Mouse (Mus musculus): ENCODE measurements at regions not wholly inside any gene's neighbourhood (a gene's known extent, or its start where the extent isn't known, plus 50 kb on each side); places are given as distances from the start of the nearest gene placed in this dataset.

DNA sequence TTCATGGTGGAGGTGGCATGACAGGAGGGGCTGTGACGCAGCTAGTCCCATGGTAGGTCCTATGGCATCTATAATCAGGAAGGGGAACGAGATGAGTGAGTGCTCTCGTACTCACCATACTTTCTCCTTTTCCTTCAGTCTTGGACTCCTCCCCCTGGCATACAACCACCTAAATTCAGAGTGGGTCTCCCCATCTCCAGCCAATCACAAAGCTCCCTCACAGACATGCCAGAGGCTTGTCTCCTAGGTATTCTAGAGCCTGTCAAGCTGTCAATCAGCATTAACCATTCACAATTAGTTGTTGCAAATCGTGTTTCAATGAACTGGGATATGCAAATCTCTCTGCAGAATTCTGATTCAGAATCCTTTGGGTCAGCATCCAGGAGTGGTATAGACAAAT is 206.7 kb downstream of the Hlx start:
- H3K36me3 ChIP-seq (ENCODE audit: insufficient read depth, low read length): no peaks in the 10 kb centered on the region
- no peaks in the 10 kb centered on the region for H3K4me1 ChIP-seq (replicated peaks; ENCODE audit: low read depth, low read length)
- H3K4me3 ChIP-seq (replicated peaks; ENCODE audit: low read length): no peak overlapping the region
- TF ChIP-seq NANOG (IDR thresholded peaks at IDR 0.05; ENCODE audit: borderline replicate concordance, low read length) (no peak), POU5F1 (IDR thresholded peaks at IDR 0.05; ENCODE audit: borderline replicate concordance, low read length) (no peak), CTCF (conservative IDR thresholded peaks at IDR 0.05; ENCODE audit: low read length) (no peak)
- H3K9me3 ChIP-seq (ENCODE audit: low read length): no peaks in the 10 kb centered on the region
- H3K27me3 ChIP-seq (ENCODE audit: insufficient read depth, low read length): no peaks in the 10 kb centered on the region

DNA sequence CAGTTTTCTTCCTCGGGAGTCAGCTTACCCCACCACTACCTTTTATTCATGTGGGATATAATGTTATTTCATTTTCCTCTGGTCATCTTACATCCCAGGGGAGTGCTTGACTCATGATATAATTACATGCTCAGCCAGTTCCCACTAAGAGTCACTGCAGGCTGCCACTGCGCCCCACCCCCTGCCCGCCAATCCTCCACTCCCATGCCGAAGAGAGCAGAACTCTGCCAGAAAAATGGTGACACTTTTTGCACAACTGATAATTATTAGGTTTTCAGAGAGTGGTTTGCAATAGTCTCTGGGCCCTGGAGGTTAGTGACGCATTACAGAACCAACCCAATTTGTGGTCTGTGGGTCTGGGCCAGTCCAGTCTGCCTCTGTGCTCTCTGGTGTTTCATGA is 212.9 kb downstream of the Hlx start:
- H3K36me3 ChIP-seq (ENCODE audit: insufficient read depth, low read length): no peaks in the 10 kb centered on the region
- H3K4me1 ChIP-seq (replicated peaks; ENCODE audit: low read depth, low read length): no peaks in the 10 kb centered on the region
- TF ChIP-seq POU5F1 (IDR thresholded peaks at IDR 0.05; ENCODE audit: borderline replicate concordance, low read length): no peak
- TF ChIP-seq CTCF (conservative IDR thresholded peaks at IDR 0.05; ENCODE audit: low read length): no peak
- no peak for TF ChIP-seq NANOG (IDR thresholded peaks at IDR 0.05; ENCODE audit: borderline replicate concordance, low read length)
- H3K4me3 ChIP-seq (replicated peaks; ENCODE audit: low read length): no peak overlapping the region
- H3K27me3 ChIP-seq (ENCODE audit: insufficient read depth, low read length): no peaks in the 10 kb centered on the region
- no peaks in the 10 kb centered on the region for H3K9me3 ChIP-seq (ENCODE audit: low read length)

DNA sequence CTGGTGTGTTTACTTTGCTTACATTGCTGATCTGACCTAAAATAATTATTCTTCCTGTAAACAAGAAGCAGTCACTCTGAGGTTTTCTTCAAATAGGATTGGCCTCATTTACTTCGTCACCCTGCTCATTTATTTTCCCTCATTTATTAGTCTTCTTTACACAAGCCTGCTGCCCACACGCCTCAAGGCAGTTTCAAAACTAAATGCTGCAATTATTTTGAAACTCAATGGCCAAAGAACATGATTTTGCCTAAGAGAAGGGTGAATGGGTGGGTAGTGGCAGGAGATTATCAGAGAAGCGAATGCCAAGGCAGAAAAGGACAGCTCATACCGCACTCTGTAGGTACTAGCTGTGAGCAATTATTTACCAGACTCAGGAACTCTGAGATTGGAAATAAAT is 227.8 kb downstream of the Hlx start:
- Histone ChIP-seq H3K4me3 (replicated peaks; ENCODE audit: low read length) (no peak overlapping the region), H3K27me3 (ENCODE audit: insufficient read depth, low read length) (no peaks in the 10 kb centered on the region), H3K4me1 (replicated peaks; ENCODE audit: low read depth, low read length) (no peaks in the 10 kb centered on the region), H3K9me3 (ENCODE audit: low read length) (peaks cover 2% of the 10 kb centered on the region; the same call in 1 of the 2 replicates), H3K36me3 (ENCODE audit: insufficient read depth, low read length) (no peaks in the 10 kb centered on the region)
- no peak for TF ChIP-seq CTCF (conservative IDR thresholded peaks at IDR 0.05; ENCODE audit: low read length)
- no peak for TF ChIP-seq POU5F1 (IDR thresholded peaks at IDR 0.05; ENCODE audit: borderline replicate concordance, low read length)
- no peak for TF ChIP-seq NANOG (IDR thresholded peaks at IDR 0.05; ENCODE audit: borderline replicate concordance, low read length)

DNA sequence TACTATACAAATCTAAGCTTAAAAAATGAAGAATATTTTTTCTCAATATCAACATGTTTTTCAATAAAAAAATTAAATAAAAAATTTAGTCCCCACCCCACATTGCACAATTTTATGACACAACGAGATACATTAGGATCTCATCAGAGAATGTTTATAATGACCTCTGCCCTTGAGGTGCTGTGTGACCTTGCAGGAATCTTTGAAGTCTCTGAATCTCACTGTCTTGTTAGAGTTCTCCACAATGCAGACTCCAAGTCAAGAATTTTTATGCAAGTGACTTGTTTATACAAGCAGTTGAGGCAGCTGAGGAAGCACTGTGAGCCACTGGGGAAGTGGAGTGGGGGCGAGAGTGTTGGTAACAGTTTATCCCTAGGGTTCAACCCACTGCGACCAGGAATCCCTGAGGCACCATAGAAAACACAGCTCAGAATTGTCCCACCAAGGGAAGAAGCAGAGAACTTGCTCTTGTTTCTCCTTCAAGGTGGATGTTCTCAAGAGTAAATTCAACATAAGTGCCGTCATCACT is 228.5 kb downstream of the Hlx start:
- Histone ChIP-seq H3K4me3 (replicated peaks; ENCODE audit: low read length) (no peak overlapping the region), H3K9me3 (ENCODE audit: low read length) (peaks cover 2% of the 10 kb centered on the region; the same call in 1 of the 2 replicates), H3K27me3 (ENCODE audit: insufficient read depth, low read length) (no peaks in the 10 kb centered on the region), H3K4me1 (replicated peaks; ENCODE audit: low read depth, low read length) (no peaks in the 10 kb centered on the region), H3K36me3 (ENCODE audit: insufficient read depth, low read length) (no peaks in the 10 kb centered on the region)
- TF ChIP-seq CTCF (conservative IDR thresholded peaks at IDR 0.05; ENCODE audit: low read length): no peak
- TF ChIP-seq POU5F1 (IDR thresholded peaks at IDR 0.05; ENCODE audit: borderline replicate concordance, low read length): no peak
- TF ChIP-seq NANOG (IDR thresholded peaks at IDR 0.05; ENCODE audit: borderline replicate concordance, low read length): no peak

DNA sequence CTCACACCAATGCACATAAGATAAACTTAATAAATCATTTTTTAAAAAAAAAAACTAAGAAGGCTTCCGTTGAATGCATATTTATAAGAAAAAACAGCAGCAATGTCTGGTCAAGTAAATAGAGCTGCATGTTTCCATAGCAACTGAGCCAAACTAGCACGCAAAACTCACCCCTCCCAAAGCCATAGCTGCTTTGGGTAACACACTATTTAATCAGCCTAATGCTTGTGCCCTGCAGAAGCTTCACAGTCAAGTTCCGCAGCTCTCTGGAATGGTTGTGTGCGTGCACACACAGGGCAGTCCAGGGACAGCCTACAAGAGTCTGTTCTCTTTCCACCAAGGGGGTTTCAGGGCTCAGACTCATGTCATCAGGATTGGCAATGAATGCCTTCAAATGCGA is 231.7 kb downstream of the Hlx start:
- Histone ChIP-seq H3K27me3 (ENCODE audit: insufficient read depth, low read length) (no peaks in the 10 kb centered on the region), H3K4me3 (replicated peaks; ENCODE audit: low read length) (no peak overlapping the region), H3K36me3 (ENCODE audit: insufficient read depth, low read length) (no peaks in the 10 kb centered on the region), H3K9me3 (ENCODE audit: low read length) (peaks cover 10% of the 10 kb centered on the region), H3K4me1 (replicated peaks; ENCODE audit: low read depth, low read length) (peaks cover 9% of the 10 kb centered on the region)
- TF ChIP-seq CTCF (conservative IDR thresholded peaks at IDR 0.05; ENCODE audit: low read length) (no peak), NANOG (IDR thresholded peaks at IDR 0.05; ENCODE audit: borderline replicate concordance, low read length) (no peak), POU5F1 (IDR thresholded peaks at IDR 0.05; ENCODE audit: borderline replicate concordance, low read length) (no peak)

DNA sequence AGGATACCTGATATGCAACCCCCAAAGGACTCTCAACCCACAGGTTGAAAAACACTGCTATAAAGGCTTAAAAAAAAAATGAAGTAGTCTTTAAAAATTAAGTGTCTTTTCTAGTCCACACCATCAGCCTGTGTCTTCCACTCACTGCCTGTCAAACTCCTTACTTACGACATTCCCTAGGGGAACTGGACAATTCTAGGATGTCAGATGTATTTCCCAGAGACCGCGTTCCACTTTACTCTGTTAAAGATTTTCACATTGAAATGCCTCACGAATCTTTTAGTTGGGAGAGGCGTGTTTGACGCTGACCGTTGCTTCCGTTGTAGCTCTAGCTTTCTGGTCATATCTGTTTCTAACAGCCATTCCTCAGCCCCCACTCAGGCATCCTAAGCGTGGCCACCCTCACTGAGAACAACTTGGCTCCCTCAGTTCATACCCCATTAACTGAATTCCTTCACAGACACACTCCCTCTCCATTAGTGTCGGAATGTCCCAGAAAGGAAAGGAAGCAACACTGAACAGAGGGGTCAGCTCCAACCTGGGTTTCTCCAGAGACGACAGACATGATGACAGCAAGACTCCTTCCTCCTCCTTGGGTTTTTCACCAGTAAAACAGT is 233.4 kb downstream of the Hlx start:
- H3K4me1 ChIP-seq (replicated peaks; ENCODE audit: low read depth, low read length): peaks cover 14% of the 10 kb centered on the region
- TF ChIP-seq NANOG (IDR thresholded peaks at IDR 0.05; ENCODE audit: borderline replicate concordance, low read length) (no peak), POU5F1 (IDR thresholded peaks at IDR 0.05; ENCODE audit: borderline replicate concordance, low read length) (no peak), CTCF (conservative IDR thresholded peaks at IDR 0.05; ENCODE audit: low read length) (no peak)
- no peaks in the 10 kb centered on the region for H3K36me3 ChIP-seq (ENCODE audit: insufficient read depth, low read length)
- no peak overlapping the region for H3K4me3 ChIP-seq (replicated peaks; ENCODE audit: low read length)
- no peaks in the 10 kb centered on the region for H3K27me3 ChIP-seq (ENCODE audit: insufficient read depth, low read length)
- H3K9me3 ChIP-seq (ENCODE audit: low read length): peaks cover 10% of the 10 kb centered on the region

DNA sequence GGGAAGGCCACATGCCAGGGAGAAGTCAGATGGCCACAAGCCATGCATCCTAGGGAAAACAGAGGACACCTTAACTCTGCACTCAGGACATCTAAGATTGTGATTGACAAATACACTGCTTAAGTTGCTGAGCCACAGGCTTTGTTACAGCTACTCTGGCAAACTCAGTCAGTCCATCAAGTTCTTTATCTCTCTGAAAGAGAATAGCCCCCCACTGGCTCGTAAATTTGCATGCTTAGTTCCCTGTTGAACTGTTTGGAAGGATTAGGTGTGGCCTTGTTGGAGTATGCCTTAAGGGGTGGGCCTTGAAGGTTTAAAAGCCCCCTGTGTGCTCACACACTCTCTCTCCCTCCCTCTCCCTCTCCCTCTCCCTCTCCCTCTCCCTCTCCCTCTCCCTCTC is 235.4 kb downstream of the Hlx start:
- Histone ChIP-seq H3K4me1 (replicated peaks; ENCODE audit: low read depth, low read length) (peaks cover 14% of the 10 kb centered on the region), H3K27me3 (ENCODE audit: insufficient read depth, low read length) (no peaks in the 10 kb centered on the region), H3K36me3 (ENCODE audit: insufficient read depth, low read length) (no peaks in the 10 kb centered on the region), H3K4me3 (replicated peaks; ENCODE audit: low read length) (no peak overlapping the region), H3K9me3 (ENCODE audit: low read length) (peaks cover 7% of the 10 kb centered on the region)
- TF ChIP-seq NANOG (IDR thresholded peaks at IDR 0.05; ENCODE audit: borderline replicate concordance, low read length): peak; percentile 86; the same call in 1 of the 2 replicates
- TF ChIP-seq CTCF (conservative IDR thresholded peaks at IDR 0.05; ENCODE audit: low read length): no peak

DNA sequence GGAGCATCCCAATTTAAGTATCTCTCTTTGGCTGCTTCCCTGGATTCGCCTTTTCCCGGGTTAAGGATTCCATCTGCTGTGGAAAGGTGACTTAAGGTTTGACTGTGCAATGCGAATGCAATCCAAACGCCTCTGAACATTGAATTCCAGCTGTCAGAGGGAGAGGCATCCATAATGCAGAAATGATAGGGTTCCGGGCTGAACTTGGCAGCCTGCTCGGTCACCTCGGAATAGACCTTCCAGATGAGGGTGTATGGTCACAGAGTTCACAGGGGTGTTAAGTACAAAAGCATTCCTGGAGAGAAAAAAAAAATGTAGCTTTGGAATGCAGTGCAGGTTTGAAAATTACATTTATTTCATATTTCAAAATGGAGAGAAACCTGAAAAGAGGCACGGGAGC is 238.6 kb downstream of the Hlx start:
- no peak for TF ChIP-seq NANOG (IDR thresholded peaks at IDR 0.05; ENCODE audit: borderline replicate concordance, low read length)
- no peak for TF ChIP-seq CTCF (conservative IDR thresholded peaks at IDR 0.05; ENCODE audit: low read length)
- no peak for TF ChIP-seq POU5F1 (IDR thresholded peaks at IDR 0.05; ENCODE audit: borderline replicate concordance, low read length)
- H3K27me3 ChIP-seq (ENCODE audit: insufficient read depth, low read length): no peaks in the 10 kb centered on the region
- peaks cover 16% of the 10 kb centered on the region for H3K4me1 ChIP-seq (replicated peaks; ENCODE audit: low read depth, low read length)
- H3K9me3 ChIP-seq (ENCODE audit: low read length): peaks cover 7% of the 10 kb centered on the region
- no peak overlapping the region for H3K4me3 ChIP-seq (replicated peaks; ENCODE audit: low read length)
- H3K36me3 ChIP-seq (ENCODE audit: insufficient read depth, low read length): no peaks in the 10 kb centered on the region

DNA sequence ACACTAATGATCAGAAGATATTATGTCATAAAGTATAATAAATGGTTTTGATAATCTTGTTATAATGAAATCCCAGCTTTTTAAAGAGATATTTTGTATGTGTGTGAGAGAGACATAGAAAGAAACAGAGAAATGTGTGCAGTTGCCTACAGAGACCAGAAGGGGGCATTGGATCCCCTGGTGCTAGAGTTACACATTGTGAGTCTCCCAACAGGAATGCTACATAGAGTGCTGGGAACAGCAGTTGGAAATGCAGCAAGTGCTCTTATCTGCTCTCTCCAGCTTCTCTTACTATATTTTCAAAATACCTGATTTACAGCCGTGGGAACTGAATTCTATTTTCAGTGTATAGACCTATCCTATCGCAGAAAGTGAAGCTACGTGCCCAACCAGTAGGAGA is 240.3 kb downstream of the Hlx start:
- Histone ChIP-seq H3K9me3 (ENCODE audit: low read length) (no peaks in the 10 kb centered on the region), H3K27me3 (ENCODE audit: insufficient read depth, low read length) (no peaks in the 10 kb centered on the region; the same call in 1 of the 2 replicates), H3K4me1 (replicated peaks; ENCODE audit: low read depth, low read length) (peaks cover 20% of the 10 kb centered on the region), H3K36me3 (ENCODE audit: insufficient read depth, low read length) (no peaks in the 10 kb centered on the region), H3K4me3 (replicated peaks; ENCODE audit: low read length) (no peak overlapping the region)
- TF ChIP-seq POU5F1 (IDR thresholded peaks at IDR 0.05; ENCODE audit: borderline replicate concordance, low read length): no peak
- TF ChIP-seq NANOG (IDR thresholded peaks at IDR 0.05; ENCODE audit: borderline replicate concordance, low read length): no peak
- TF ChIP-seq CTCF (conservative IDR thresholded peaks at IDR 0.05; ENCODE audit: low read length): peak; percentile 67
